Mouse (Mus musculus) erythroid progenitor cell, adult 5-6 weeks (primary cell): ENCODE data around the gene Rnf225. TPM values are rescaled to one million over a fixed set of nuclear protein-coding genes. Genes with fewer than 3 reads are reported as not detected.
"Not testable (repeated sequence)": the region's sequence is repeated elsewhere in the genome, so short reads cannot be mapped to it uniquely, and the experiment has no call there.

Source experiments
- ATAC-seq: replicated peaks from 2 replicates; pipeline ENCODE4 v1.8.0; 2016; ENCODE audit warnings: moderate number of reproducible peaks, mild to moderate bottlenecking, moderate TSS enrichment, inconsistent platforms; ENCODE audit not compliant: poor library complexity, low FRiP score, severe bottlenecking
- total RNA-seq, 2 experiments: library from RNA; stranded (forward) in 1 of 2; stranded (reverse) in 1 of 2; fragments of 150-400 nt in 1 of 2; fragments of 186-747, 209-891 nt in 1 of 2; gene quantifications; 2 replicates each; pipeline versions ENCODE4 v1.2.3 to v1.2.4; 2015 to 2017; ENCODE audit warnings: low replicate concordance in 2 of 2

The Rnf225 gene
- total RNA-seq (2015; ENCODE audit: low replicate concordance) (0.42 TPM in 1 of 2 replicates, not detected in the other), total RNA-seq (2017; ENCODE audit: low replicate concordance) (0.51 TPM in 1 of 2 replicates, not detected in the other)

GRCm38 (mm10) chr7:12927191-12927680 lies at the start of gene Rnf225:
Gene Rnf225, plus strand, starts transcription at chr7:12927416.
- ATAC-seq = no peak

DNA sequence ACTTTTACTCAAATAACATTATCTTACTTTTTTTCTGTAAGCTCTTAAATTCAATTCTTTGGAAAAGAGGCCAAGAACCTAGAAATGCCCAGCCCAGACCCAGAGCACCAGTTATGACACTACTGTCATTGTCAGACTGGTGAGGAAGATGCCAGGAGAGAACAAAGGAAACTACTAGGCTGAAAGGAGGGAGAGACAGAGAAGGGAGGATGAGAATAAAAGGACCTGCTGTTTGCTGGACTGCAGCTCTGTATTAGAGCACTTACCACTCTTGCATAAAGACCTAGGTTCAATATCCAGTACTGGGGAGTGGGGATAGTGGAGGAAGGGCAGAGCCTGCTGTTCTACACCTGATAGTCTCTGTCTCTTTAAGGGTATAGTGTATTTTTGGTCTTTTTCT lies 47.2 kb upstream of the Rnf225 start:
- ATAC-seq = no peak

GRCm38 (mm10) chr7:12880497-12880896 lies 46.7 kb upstream of the Rnf225 start:
- ATAC-seq = not testable (repeated sequence)

DNA sequence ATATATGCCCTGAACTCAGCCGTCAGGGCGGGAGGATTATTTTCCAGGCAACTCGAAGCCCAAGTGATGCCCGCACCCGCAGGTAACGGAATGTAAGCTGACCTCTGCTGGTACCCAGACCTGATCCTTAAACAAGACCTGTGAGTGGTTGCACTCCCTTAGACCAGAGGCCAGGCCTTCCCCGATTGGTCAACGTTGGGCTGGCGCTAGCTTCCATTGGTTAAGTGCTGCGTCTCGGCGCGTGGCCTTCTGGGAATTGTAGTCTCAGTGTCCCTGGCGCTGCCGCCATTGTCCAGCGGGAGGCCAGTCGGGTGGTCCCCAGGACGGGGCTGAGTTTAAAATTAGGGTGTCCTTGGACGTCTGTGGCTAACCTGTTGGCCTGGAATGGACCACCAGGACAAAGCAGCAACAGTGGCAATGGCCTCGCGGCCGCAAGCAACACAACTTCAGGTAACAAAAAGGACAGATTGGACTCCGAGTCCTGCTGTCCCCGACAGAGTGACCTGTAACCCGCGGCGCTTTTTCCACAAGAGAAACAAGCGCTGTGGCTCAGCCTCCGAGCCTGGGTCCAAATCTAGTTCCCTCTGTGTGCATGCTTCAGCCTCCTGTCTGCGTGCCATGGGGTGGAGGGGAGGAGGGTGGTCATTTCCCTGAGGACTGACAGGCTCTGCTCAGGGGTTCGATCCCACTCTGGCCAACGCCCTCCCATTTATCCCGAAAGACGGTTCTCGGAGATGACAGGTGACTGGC lies 46.1 kb upstream of the Rnf225 start, which contains the start of gene Zfp128:
Zfp128 (plus strand) TSS at position 267 of the 750 bp plus-strand sequence.
- peak; percentile 99 for ATAC-seq

DNA sequence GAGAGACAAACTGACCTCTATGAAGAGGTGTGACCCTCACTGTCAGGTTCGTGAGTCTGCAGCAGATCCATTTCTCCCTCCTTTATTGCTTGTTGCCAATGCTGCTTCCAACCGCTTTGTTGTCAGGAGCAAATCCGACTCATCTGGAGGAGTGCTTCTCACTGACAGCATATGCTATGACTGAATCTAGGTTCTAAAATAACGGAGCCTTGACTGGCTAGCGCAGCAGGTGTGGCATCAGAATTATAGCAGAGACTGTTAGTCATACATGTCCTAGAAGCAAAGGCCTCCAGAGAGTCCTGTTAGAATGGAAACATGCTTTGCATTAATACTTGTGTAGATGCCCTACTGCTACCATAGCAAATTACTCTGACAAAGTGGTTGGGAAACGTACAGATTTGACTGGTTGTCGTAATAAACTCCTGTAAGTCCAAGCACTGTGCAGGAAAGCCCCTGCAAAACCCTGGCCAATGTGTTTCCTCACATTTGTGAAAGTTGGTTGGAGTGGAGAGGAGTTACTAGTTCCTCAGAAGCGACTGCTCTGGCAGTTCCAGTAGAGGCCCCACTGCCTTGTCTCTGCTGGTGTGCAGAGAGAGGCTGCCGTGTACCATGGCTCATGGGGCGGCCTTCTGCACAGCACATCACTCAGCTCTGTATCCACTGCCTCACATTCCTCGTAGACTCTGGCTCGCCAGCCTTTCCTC lies 40.5 kb upstream of the Rnf225 start:
- no peak for ATAC-seq

- ATAC-seq = no peak
These were observed 39.6 kb upstream of the Rnf225 start for GRCm38 (mm10) chr7:12887585-12887984.

DNA sequence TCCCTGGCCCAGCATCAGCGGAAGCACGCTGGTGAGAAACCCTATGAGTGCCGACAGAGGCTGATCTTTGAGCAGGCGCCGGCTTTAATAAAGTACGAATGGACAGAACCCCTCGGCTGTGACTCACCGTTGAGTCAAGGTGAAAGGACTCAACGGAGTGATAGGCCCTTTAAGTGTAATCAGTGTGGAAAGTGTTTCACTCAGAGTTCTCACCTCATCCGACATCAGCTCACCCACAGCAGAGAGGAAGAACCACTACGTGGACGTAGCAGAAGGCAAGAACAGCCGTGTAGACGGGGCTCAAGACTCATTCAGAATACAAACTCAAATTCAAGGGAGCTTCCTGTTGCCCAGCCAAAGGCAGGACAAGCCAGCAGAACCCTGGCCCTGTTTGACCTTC lies 36.3 kb upstream of the Rnf225 start:
- ATAC-seq = no peak

GRCm38 (mm10) chr7:12891334-12891733 lies 35.9 kb upstream of the Rnf225 start:
- ATAC-seq = no peak

- ATAC-seq = peak; percentile 90
These were observed 29.4 kb upstream of the Rnf225 start, which contains the start of gene Zscan22 for GRCm38 (mm10) chr7:12897655-12898410. Gene Zscan22, plus strand, starts transcription at chr7:12897815.

DNA sequence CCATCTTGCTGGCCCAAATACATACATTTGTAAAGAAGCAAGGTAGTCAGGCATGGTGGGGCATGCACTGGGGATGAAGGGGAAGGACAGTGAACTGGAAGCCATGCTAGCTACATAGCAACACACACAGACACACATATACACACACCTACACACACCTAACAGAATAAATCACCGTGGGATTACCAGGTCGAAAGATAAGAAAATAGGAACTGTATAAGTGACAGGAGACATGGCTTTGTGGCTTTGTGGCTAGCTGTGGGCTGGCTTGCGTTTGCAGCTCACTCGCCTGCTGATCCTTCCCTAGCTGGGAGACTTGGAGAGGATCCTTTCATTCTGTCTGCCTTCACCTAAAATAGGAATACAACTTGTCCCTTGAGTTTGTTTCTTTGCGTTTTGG lies 25.7 kb upstream of the Rnf225 start:
- ATAC-seq = no peak

DNA sequence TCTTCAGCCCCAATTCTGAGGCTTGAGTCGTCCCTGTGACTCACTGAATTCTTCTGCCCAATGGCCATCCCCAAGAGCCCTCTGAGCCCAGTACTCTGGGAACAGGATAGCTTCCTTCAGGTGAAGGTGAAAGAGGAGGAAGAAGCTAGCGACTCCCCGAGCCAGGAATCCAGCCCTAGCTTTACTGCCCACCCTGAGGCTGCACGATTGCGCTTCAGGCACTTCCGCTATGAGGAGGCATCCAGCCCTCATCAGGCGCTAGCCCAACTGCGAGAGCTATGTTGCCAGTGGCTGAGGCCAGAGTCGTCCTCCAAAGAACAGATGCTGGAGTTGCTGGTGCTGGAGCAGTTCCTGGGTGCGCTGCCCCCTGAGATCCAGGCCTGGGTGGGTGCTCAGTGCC lies 23.6 kb upstream of the Rnf225 start:
- no peak for ATAC-seq

DNA sequence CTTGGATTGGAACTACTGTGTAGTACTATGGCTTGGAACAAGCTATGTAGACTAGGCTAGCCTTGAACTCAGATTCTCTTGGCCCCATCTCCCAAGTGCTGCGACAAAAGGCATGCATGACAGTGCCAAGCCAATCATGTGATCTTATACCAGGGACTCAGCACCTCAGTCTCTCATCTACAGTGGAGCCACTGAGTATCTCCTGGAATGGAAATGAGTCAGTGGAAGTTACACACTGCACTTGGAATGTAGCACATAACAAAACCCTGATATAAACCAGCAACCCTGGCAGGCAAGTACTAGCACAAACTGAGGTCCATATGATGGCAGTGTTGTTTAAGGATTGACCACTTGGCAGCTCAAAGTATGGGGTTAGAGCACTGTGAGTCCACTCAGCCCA lies 22.1 kb upstream of the Rnf225 start:
- ATAC-seq = no peak

- ATAC-seq = peak; percentile 82
These were observed 17.7 kb upstream of the Rnf225 start for GRCm38 (mm10) chr7:12909498-12909962.

- peak; percentile 83 for ATAC-seq
These were observed 17.0 kb upstream of the Rnf225 start for GRCm38 (mm10) chr7:12910181-12910668.

DNA sequence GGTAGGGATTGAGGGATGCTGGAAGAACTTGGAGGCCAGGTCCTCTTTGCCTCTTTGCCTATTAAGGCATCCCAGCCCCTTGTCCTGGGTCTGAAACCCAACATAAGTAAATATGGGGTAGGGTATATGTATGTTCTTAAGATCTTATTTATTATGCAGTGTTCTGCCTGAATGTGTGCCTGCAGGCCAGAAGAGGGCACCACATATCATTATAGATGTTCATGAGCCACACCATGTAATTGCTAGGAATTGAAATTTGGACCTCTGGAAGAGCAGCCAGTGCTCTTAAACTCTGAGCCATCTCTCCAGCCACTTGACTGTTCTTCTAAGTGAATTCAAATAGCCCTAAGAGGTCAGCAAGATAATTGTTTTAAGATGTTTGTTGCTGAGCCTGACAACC lies 13.7 kb upstream of the Rnf225 start:
- ATAC-seq = no peak

GRCm38 (mm10) chr7:12920495-12920894 lies 6.7 kb upstream of the Rnf225 start:
- ATAC-seq = not testable (repeated sequence)

- 0 out of 2 replicates have a peak, but pooled peaks have one; percentile 16 for ATAC-seq
These were observed 5.9 kb upstream of the Rnf225 start for GRCm38 (mm10) chr7:12921318-12921704.

DNA sequence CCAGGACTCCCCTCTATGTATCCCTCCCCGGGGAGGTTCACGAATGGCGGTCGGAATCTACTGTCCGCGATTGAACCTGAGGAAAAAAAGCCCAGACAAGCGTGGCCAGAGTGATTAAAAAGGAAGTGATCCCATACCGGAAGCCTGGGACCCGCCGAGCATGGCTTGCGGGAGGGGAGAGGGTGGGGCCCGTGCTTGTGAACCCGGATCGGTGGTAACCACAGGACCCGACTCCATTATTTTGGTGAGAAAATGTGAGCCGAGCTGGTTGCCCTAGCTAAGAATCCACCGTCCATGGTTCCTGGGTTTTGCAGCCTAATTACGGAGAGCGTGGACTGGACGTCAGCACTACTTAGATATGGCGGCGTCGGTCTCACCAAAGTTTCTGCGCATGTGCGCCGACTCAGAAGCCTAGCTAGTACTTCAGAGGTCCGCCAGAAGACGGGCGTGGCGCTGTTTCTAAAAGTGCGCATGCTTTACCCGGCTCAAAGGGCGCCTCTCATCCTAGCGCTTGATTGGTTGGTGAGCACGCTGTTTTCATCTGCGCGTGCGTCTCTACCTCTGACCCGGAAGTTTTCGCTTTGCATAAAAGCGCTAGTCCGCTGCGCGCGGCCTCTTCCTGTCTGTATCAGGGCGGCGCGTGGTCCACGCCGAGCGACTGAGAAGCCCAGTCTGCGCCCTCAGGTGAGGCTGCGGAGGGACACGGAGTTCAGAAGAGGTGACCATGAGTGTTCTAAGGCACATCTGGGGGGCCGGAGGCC lies 5.3 kb upstream of the Rnf225 start, which contains the start of gene Rps5:
Rps5 (plus strand) TSS at position 586 of the 761 bp plus-strand sequence.
- ATAC-seq = peak; percentile 97

- no peak for ATAC-seq
These were observed 4.5 kb upstream of the Rnf225 start for GRCm38 (mm10) chr7:12922729-12923128.
